Comparison of ENCODE assay signal across 20 mouse cellular contexts in the genomic region with DNA sequence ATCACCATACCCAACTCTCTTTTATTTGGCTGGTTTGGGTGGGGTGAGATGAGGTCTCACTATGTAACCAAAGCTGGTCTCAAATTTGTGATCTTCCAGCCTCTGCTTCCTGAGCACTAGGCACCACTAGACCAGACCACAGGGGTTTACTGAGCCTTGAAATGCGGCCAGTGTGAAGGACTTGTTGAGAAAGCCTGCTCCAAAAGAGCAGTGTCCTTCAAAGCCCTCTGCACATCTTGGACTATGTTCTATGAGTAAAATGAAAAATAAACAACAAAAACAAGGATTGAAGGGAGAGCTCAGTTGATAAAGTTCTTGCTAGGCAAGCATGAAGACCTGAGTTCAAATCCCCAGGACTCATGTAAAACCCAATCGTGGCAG. TPM values are rescaled to one million over a fixed set of nuclear protein-coding genes. Genes with fewer than 3 reads are reported as not detected.
A peak's percentile ranks its signal among the peaks of the same experiment; 100 is the strongest.
DNase-seq lines count a peak whose midpoint lies in the region; ATAC-seq and TF ChIP-seq lines count a peak whose summit lies in the region.
"Had no signal": no experiment of that assay in that cellular context is flagged by ENCODE, and none has a peak within 500 bp of the region (broad histone marks: within the 10 kb centered on the region; RNA-seq: fewer than 3 reads in every experiment).

No protein-coding gene starts in this region.

- intact Hi-C loops in heart, adult 2 months (cut with DNase I): no loop called here

- ATAC-seq in kidney, embryonic 15.5 days (replicated peaks; ENCODE audit: low FRiP score): no peak
- ATAC-seq in embryonic facial prominence, embryonic 15.5 days (ENCODE audit: insufficient number of reproducible peaks, low FRiP score, low TSS enrichment, low read depth): no peak
- ATAC-seq: forebrain, embryonic 16.5 days; intestine, postnatal 0 days; liver, postnatal 0 days; midbrain, embryonic 16.5 days had no signal

- H3K27me3 ChIP-seq in heart, adult 2 months (ENCODE audit: control insufficient read depth, insufficient read depth, low read length): no peaks in the 10 kb centered on the region
- no peaks in the 10 kb centered on the region for H3K27me3 ChIP-seq in kidney, embryonic 15.5 days
- no peaks in the 10 kb centered on the region for H3K27me3 ChIP-seq in embryonic facial prominence, embryonic 15.5 days
- H3K27me3 ChIP-seq: hindbrain, embryonic 15.5 days had no signal

- no peak for DNase-seq in heart, adult 2 months
- DNase-seq in heart, adult 18-20 months: no peak
- no peak for DNase-seq in kidney, adult 8-10 months
- DNase-seq in cerebellum, adult 18-20 months: no peak
- DNase-seq: cerebellum, adult 9-10 months; heart, postnatal 4 days; liver, postnatal 0 days; lung, postnatal 14 days; retina, postnatal 1 day; thymus, postnatal 36 days had no signal

- no peak overlapping the region for H3K9ac ChIP-seq in heart, adult 2 months (ENCODE audit: low read depth, low read length)
- no peak overlapping the region for H3K9ac ChIP-seq in kidney, embryonic 15.5 days
- no peak overlapping the region for H3K9ac ChIP-seq in embryonic facial prominence, embryonic 15.5 days
- H3K9ac ChIP-seq: hindbrain, embryonic 15.5 days; liver, postnatal 0 days had no signal

- no peaks in the 10 kb centered on the region for H3K9me3 ChIP-seq in kidney, embryonic 15.5 days (replicated peaks)
- no peaks in the 10 kb centered on the region for H3K9me3 ChIP-seq in embryonic facial prominence, embryonic 15.5 days (replicated peaks)
- H3K9me3 ChIP-seq: hindbrain, embryonic 15.5 days had no signal

- peaks cover 51% of the 10 kb centered on the region for H3K36me3 ChIP-seq in heart, adult 2 months (ENCODE audit: control insufficient read depth, insufficient read depth, low read length)
- H3K36me3 ChIP-seq in kidney, embryonic 15.5 days: peaks cover 29% of the 10 kb centered on the region
- peaks cover 37% of the 10 kb centered on the region for H3K36me3 ChIP-seq in embryonic facial prominence, embryonic 15.5 days
- H3K36me3 ChIP-seq: hindbrain, embryonic 15.5 days had no signal

- TF ChIP-seq POLR2A in heart, adult 2 months (IDR thresholded peaks at IDR 0.05; ENCODE audit: insufficient read depth, low read depth, low read length): no peak

- H3K27ac ChIP-seq in heart, adult 2 months: peak overlapping the region; percentile 80
- peak overlapping the region; percentile 89; the same call in 1 of the 2 replicates for H3K27ac ChIP-seq in kidney, embryonic 15.5 days
- peak overlapping the region; percentile 99 for H3K27ac ChIP-seq in brown adipose tissue, adult 24 weeks (replicated peaks; ENCODE audit: low read depth, low read length)
- H3K27ac ChIP-seq in embryonic facial prominence, embryonic 15.5 days (replicated peaks): 0 out of 2 replicates have a peak overlapping the region, but pooled peaks have one; percentile 40
- H3K27ac ChIP-seq: hindbrain, embryonic 15.5 days had no signal

- peak overlapping the region; percentile 11 for H3K4me3 ChIP-seq in heart, adult 2 months
- H3K4me3 ChIP-seq in kidney, embryonic 15.5 days (replicated peaks): no peak overlapping the region
- H3K4me3 ChIP-seq in brown adipose tissue, adult 24 weeks (ENCODE audit: insufficient read depth, low read depth, low read length): peak overlapping the region; percentile 47
- H3K4me3 ChIP-seq in embryonic facial prominence, embryonic 15.5 days (replicated peaks): no peak overlapping the region
- H3K4me3 ChIP-seq: hindbrain, embryonic 15.5 days; layer of hippocampus, adult 2 months; megakaryocyte, embryonic 14.5 days had no signal

- H3K79me2 ChIP-seq in heart, adult 2 months (replicated peaks; ENCODE audit: control insufficient read depth, insufficient read depth, low read length): peaks cover 7% of the 10 kb centered on the region

- no peak for TF ChIP-seq CTCF in heart, adult 2 months (IDR thresholded peaks at IDR 0.05)

- WGBS in heart, adult 2 months: 60% methylated on average over 2 of the region's 2 CpGs
- 92% methylated on average over 2 of the region's 2 CpGs for WGBS in kidney, embryonic 15.5 days
- 93% methylated on average over 2 of the region's 2 CpGs for WGBS in embryonic facial prominence, embryonic 15.5 days

- no peak overlapping the region for H3K4me2 ChIP-seq in kidney, embryonic 15.5 days
- no peak overlapping the region for H3K4me2 ChIP-seq in embryonic facial prominence, embryonic 15.5 days (replicated peaks)
- H3K4me2 ChIP-seq: hindbrain, embryonic 15.5 days had no signal

- peaks cover 43% of the 10 kb centered on the region for H3K4me1 ChIP-seq in heart, adult 2 months (ENCODE audit: control insufficient read depth, insufficient read depth, low read length)
- peaks cover 80% of the 10 kb centered on the region for H3K4me1 ChIP-seq in kidney, embryonic 15.5 days
- H3K4me1 ChIP-seq in brown adipose tissue, adult 24 weeks (ENCODE audit: control insufficient read depth, insufficient read depth, insufficient read length, low read length): peaks cover 54% of the 10 kb centered on the region
- H3K4me1 ChIP-seq in embryonic facial prominence, embryonic 15.5 days: peaks cover 60% of the 10 kb centered on the region

- no peak for TF ChIP-seq EP300 in heart, adult 2 months (IDR thresholded peaks at IDR 0.05; ENCODE audit: insufficient read depth, low read depth, low read length)

RNA-seq across cellular contexts. Expression of a gene that starts 9.6 kb away (rescaled TPM):
- 100 to 1,000 TPM; 320 to 420 TPM for total RNA-seq in heart, adult 2 months (2021)
- 666 and 876 TPM in 2 replicates for polyA plus RNA-seq in heart, adult 2 months (2012; rRNA removed)
- total RNA-seq in heart, adult 18-20 months (2021): 100 to 1,000 TPM; 264 to 308 TPM
- polyA plus RNA-seq in kidney, embryonic 15.5 days (2015; fragmentation: Nextera tagmentation; extraction: Ambion mirVana): 1,364 and 1,510 TPM in 2 replicates
- polyA plus RNA-seq in brown adipose tissue, adult 24 weeks (2012; ENCODE audit: insufficient read depth, insufficient read length, missing spikeins): 730 and 804 TPM in 2 replicates
- 3,074 and 3,219 TPM in 2 replicates for polyA plus RNA-seq in embryonic facial prominence, embryonic 15.5 days (2015; fragmentation: Nextera tagmentation; extraction: Ambion mirVana)
- total RNA-seq: common myeloid progenitor, adult 5-6 weeks had no signal

RNA-seq across cellular contexts. Expression of a gene that starts 47.6 kb away (rescaled TPM):
- 100 to 1,000 TPM in 1 of 2 experiments, 10 to 100 TPM in 1; 98.6 to 112 TPM for total RNA-seq in heart, adult 2 months (2021)
- 155 and 204 TPM in 2 replicates for polyA plus RNA-seq in heart, adult 2 months (2012; rRNA removed)
- 100 to 1,000 TPM in 1 of 2 experiments, 10 to 100 TPM in 1; 98.7 to 104 TPM for total RNA-seq in heart, adult 18-20 months (2021)
- 402 and 413 TPM in 2 replicates for polyA plus RNA-seq in kidney, embryonic 15.5 days (2015; fragmentation: Nextera tagmentation; extraction: Ambion mirVana)
- polyA plus RNA-seq in brown adipose tissue, adult 24 weeks (2012; ENCODE audit: insufficient read depth, insufficient read length, missing spikeins): 386 and 509 TPM in 2 replicates
- 487 and 541 TPM in 2 replicates for polyA plus RNA-seq in embryonic facial prominence, embryonic 15.5 days (2015; fragmentation: Nextera tagmentation; extraction: Ambion mirVana)

RNA-seq across cellular contexts. Expression of a gene that starts 56.1 kb away (rescaled TPM):
- total RNA-seq in heart, adult 2 months (2021): 10 to 100 TPM; 40.0 to 41.3 TPM
- polyA plus RNA-seq in heart, adult 2 months (2012; rRNA removed): 22.0 and 31.6 TPM in 2 replicates
- total RNA-seq in heart, adult 18-20 months (2021): 10 to 100 TPM; 40.5 to 41.3 TPM
- polyA plus RNA-seq in kidney, embryonic 15.5 days (2015; fragmentation: Nextera tagmentation; extraction: Ambion mirVana): 199 and 203 TPM in 2 replicates
- polyA plus RNA-seq in brown adipose tissue, adult 24 weeks (2012; ENCODE audit: insufficient read depth, insufficient read length, missing spikeins): 17.0 and 19.4 TPM in 2 replicates
- 150 and 160 TPM in 2 replicates for polyA plus RNA-seq in embryonic facial prominence, embryonic 15.5 days (2015; fragmentation: Nextera tagmentation; extraction: Ambion mirVana)

Comparison
In these comparisons a context has a peak if more than half of its experiments do, and no peak if none do; other contexts are left out.
1. H3K27ac ChIP-seq: peak in every context shown above with its lines; median percentile 99 in brown adipose tissue, adult 24 weeks; 89 in kidney, embryonic 15.5 days; 80 in heart, adult 2 months; 40 in embryonic facial prominence, embryonic 15.5 days.
2. H3K4me3 ChIP-seq: peak in heart, adult 2 months (single experiment) and brown adipose tissue, adult 24 weeks (single experiment); none in kidney, embryonic 15.5 days (single experiment) and embryonic facial prominence, embryonic 15.5 days (single experiment).